Mouse (Mus musculus) brain, embryonic 14.5 days (tissue): ENCODE measurements around the gene St13.

ENCODE experiments used
- CTCF ChIP-seq: fragments of 200-500 bp; IDR thresholded peaks from 2 replicates; pipeline ENCODE4 v1.5.1; 2012; ENCODE audit warnings: inconsistent platforms, mild to moderate bottlenecking, moderate library complexity, borderline replicate concordance; ENCODE audit not compliant: insufficient read depth, insufficient read length; ENCODE audit errors: extremely low read depth
- POLR2A ChIP-seq: fragments of 200-500 bp; IDR thresholded peaks from 2 replicates; pipeline ENCODE4 v1.6.1; 2012; ENCODE audit warnings: mild to moderate bottlenecking, inconsistent platforms, borderline replicate concordance; ENCODE audit not compliant: poor library complexity, insufficient read depth, insufficient read length, severe bottlenecking; ENCODE audit errors: extremely low read depth

DNA sequence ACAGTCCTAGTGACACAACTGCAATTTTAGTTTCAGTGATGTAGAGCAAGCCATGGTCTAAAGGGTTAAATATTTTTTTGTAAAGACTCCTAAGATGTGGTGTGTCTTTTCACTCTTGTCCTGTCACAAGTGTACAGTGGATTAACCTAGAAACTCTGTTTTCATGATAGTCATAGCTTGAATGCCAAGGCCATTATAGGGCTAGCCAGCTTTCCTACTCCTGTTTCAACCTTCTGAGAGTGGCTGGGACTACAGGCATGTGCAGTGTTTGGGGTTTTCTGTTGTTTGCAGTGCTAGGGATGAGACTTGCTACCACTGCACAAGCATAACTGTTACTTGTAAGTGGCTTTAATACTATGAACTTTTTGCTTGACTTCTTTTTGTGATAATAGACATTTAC, 39.4 kb upstream of the St13 start:
- TF ChIP-seq CTCF (no peak), POLR2A (no peak)
